Mouse (Mus musculus) liver, embryonic 14.5 days (tissue): ENCODE data around the gene Fndc7.

Experiments used
- CTCF ChIP-seq: IDR thresholded peaks from 2 replicates; pipeline ENCODE4 v1.5.1; 2016; ENCODE audit warnings: antibody characterized with exemption, low read depth, control low read depth
- EP300 ChIP-seq: IDR thresholded peaks from 2 replicates; pipeline ENCODE4 v1.6.1; 2016; ENCODE audit warnings: antibody characterized with exemption, low read depth

- TF ChIP-seq CTCF, result no peak
- no peak for TF ChIP-seq EP300
These were observed 31.5 kb downstream of the Fndc7 start for GRCm38 (mm10) chr3:108858231-108858770.
